ENCODE assay signal across 11 mouse cellular contexts in genomic region chr9:109040906-109041305, GRCm38 (mm10). TPM values are rescaled to one million over a fixed set of nuclear protein-coding genes. Genes with fewer than 3 reads are reported as not detected.
DNase-seq lines count a peak whose midpoint lies in the region; ATAC-seq and TF ChIP-seq lines count a peak whose summit lies in the region.
"Had no signal": no experiment of that assay in that cellular context is flagged by ENCODE, and none has a peak within 500 bp of the region (broad histone marks: within the 10 kb centered on the region; RNA-seq: fewer than 3 reads in every experiment).

No protein-coding gene starts in this region.

- TF ChIP-seq EP300 in liver, postnatal 0 days (IDR thresholded peaks at IDR 0.05; ENCODE audit: low read depth): no peak

- no peak for TF ChIP-seq CTCF in liver, postnatal 0 days (IDR thresholded peaks at IDR 0.05; ENCODE audit: low read depth)

- peak; percentile 43; the same call in 1 of the 2 replicates for ATAC-seq in liver, embryonic 11.5 days (replicated peaks; ENCODE audit: low FRiP score)
- 0 out of 2 replicates have a peak, but pooled peaks have one; percentile 16 for ATAC-seq in liver, postnatal 0 days
- peak; percentile 87 for ATAC-seq in stomach, embryonic 16.5 days (ENCODE audit: insufficient read depth, low FRiP score)
- ATAC-seq in monocyte, adult 5-6 weeks (replicated peaks; ENCODE audit: insufficient number of reproducible peaks, low FRiP score, low TSS enrichment, poor library complexity, severe bottlenecking): no peak
- ATAC-seq: inflammation-experienced regulatory T-cells, adult 6 months; midbrain, embryonic 16.5 days had no signal

- H3K27ac ChIP-seq in liver, embryonic 11.5 days (ENCODE audit: low read depth, low read length): no peak overlapping the region
- H3K27ac ChIP-seq in liver, postnatal 0 days (ENCODE audit: low read depth): no peak overlapping the region
- peak overlapping the region; percentile 66 for H3K27ac ChIP-seq in stomach, embryonic 16.5 days (ENCODE audit: low read length)
- no peak overlapping the region for H3K27ac ChIP-seq in forebrain, embryonic 10.5 days
- H3K27ac ChIP-seq: limb, embryonic 12.5 days had no signal

- peaks cover 17% of the 10 kb centered on the region for H3K4me1 ChIP-seq in liver, embryonic 11.5 days (replicated peaks; ENCODE audit: control insufficient read depth, insufficient read depth, low read length)
- H3K4me1 ChIP-seq in liver, postnatal 0 days (ENCODE audit: insufficient read depth): peaks cover 24% of the 10 kb centered on the region
- H3K4me1 ChIP-seq in stomach, embryonic 16.5 days (ENCODE audit: control insufficient read depth, insufficient read depth, low read length): peaks cover 17% of the 10 kb centered on the region
- peaks cover 30% of the 10 kb centered on the region for H3K4me1 ChIP-seq in forebrain, embryonic 10.5 days

- no peak overlapping the region for H3K9ac ChIP-seq in liver, embryonic 11.5 days (ENCODE audit: low read depth, low read length)
- H3K9ac ChIP-seq in liver, postnatal 0 days (replicated peaks): no peak overlapping the region
- H3K9ac ChIP-seq in stomach, embryonic 16.5 days (ENCODE audit: low read length): peak overlapping the region; percentile 37
- H3K9ac ChIP-seq: limb, embryonic 12.5 days had no signal

- H3K4me3 ChIP-seq in liver, embryonic 11.5 days (ENCODE audit: low read depth, low read length): no peak overlapping the region
- no peak overlapping the region for H3K4me3 ChIP-seq in liver, postnatal 0 days (ENCODE audit: low read depth, low read length)
- H3K4me3 ChIP-seq in stomach, embryonic 16.5 days (replicated peaks; ENCODE audit: low read length): peak overlapping the region; percentile 10; the same call in 1 of the 2 replicates
- no peak overlapping the region for H3K4me3 ChIP-seq in forebrain, embryonic 10.5 days
- H3K4me3 ChIP-seq: limb, embryonic 12.5 days had no signal

- peak; percentile 21 for DNase-seq in cerebellum, adult 9-11 months
- no peak for DNase-seq in cerebellum, postnatal 14 days
- DNase-seq in liver, embryonic 11.5 days (ENCODE audit: low spot score): no peak
- DNase-seq in liver: no peak
- DNase-seq in liver, postnatal 0 days: no peak
- DNase-seq in forebrain, embryonic 10.5 days (ENCODE audit: extremely low spot score, low spot score): no peak

- no peak overlapping the region for H3K4me2 ChIP-seq in liver, embryonic 11.5 days
- peak overlapping the region; percentile 69 for H3K4me2 ChIP-seq in liver, postnatal 0 days (ENCODE audit: low read depth, low read length)
- H3K4me2 ChIP-seq in stomach, embryonic 16.5 days (ENCODE audit: low read depth, low read length): peak overlapping the region; percentile 71
- H3K4me2 ChIP-seq: limb, embryonic 12.5 days had no signal

- H3K36me3 ChIP-seq in liver, embryonic 11.5 days (ENCODE audit: control insufficient read depth, insufficient read depth, low read length): no peaks in the 10 kb centered on the region
- no peaks in the 10 kb centered on the region for H3K36me3 ChIP-seq in liver, postnatal 0 days (replicated peaks; ENCODE audit: insufficient read depth, low read length)
- H3K36me3 ChIP-seq in stomach, embryonic 16.5 days (ENCODE audit: control insufficient read depth, insufficient read depth, low read length): no peaks in the 10 kb centered on the region
- no peaks in the 10 kb centered on the region for H3K36me3 ChIP-seq in forebrain, embryonic 10.5 days (replicated peaks)

- 42% methylated on average over 6 of the region's 6 CpGs for WGBS in liver, embryonic 11.5 days
- 50% methylated on average over 6 of the region's 6 CpGs for WGBS in liver, postnatal 0 days (ENCODE audit: insufficient replicate concordance)
- 48% methylated on average over 6 of the region's 6 CpGs for WGBS in stomach, embryonic 16.5 days
- WGBS in forebrain, embryonic 10.5 days: 71% methylated on average over 6 of the region's 6 CpGs

- H3K27me3 ChIP-seq in liver, embryonic 11.5 days (replicated peaks; ENCODE audit: control insufficient read depth, insufficient read depth, low read length): no peaks in the 10 kb centered on the region
- no peaks in the 10 kb centered on the region for H3K27me3 ChIP-seq in liver, postnatal 0 days (ENCODE audit: insufficient read depth, low read length)
- H3K27me3 ChIP-seq in stomach, embryonic 16.5 days (ENCODE audit: control insufficient read depth, insufficient read depth, low read length): no peaks in the 10 kb centered on the region
- H3K27me3 ChIP-seq in forebrain, embryonic 10.5 days (ENCODE audit: poor library complexity, severe bottlenecking): peaks cover 14% of the 10 kb centered on the region
- H3K27me3 ChIP-seq: limb, embryonic 12.5 days had no signal

- H3K9me3 ChIP-seq in liver, embryonic 11.5 days (ENCODE audit: control insufficient read depth, low read length): no peaks in the 10 kb centered on the region
- H3K9me3 ChIP-seq in liver, postnatal 0 days (ENCODE audit: low read length): no peaks in the 10 kb centered on the region
- no peaks in the 10 kb centered on the region for H3K9me3 ChIP-seq in stomach, embryonic 16.5 days (replicated peaks; ENCODE audit: control insufficient read depth, low read length)
- H3K9me3 ChIP-seq in forebrain, embryonic 10.5 days: no peaks in the 10 kb centered on the region
- H3K9me3 ChIP-seq: limb, embryonic 12.5 days had no signal

RNA-seq across cellular contexts. Expression of gene Shisa5, which starts 2.5 kb away (rescaled TPM):
- polyA plus RNA-seq in liver, embryonic 11.5 days (2014; fragmentation: Nextera tagmentation; extraction: Ambion mirVana): 33.7 and 34.3 TPM in 2 replicates
- 34.1 and 35.0 TPM in 2 replicates for polyA plus RNA-seq in liver, postnatal 0 days (2015; fragmentation: Nextera tagmentation; extraction: Ambion mirVana)
- polyA plus RNA-seq in stomach, embryonic 16.5 days (2015; fragmentation: Nextera tagmentation; extraction: Ambion mirVana): 132 and 161 TPM in 2 replicates
- 523 to 1,277 TPM (median 526 TPM) in 3 replicates for total RNA-seq in monocyte, adult 5-6 weeks (2017)
- polyA plus RNA-seq in forebrain, embryonic 10.5 days (2016; fragmentation: Nextera tagmentation; extraction: Ambion mirVana): 29.7 and 31.5 TPM in 2 replicates

RNA-seq across cellular contexts. Expression of gene Trex1, which starts 18.6 kb away (rescaled TPM):
- 8.9 and 9.7 TPM in 2 replicates for polyA plus RNA-seq in liver, embryonic 11.5 days (2014; fragmentation: Nextera tagmentation; extraction: Ambion mirVana)
- 13.3 and 14.3 TPM in 2 replicates for polyA plus RNA-seq in liver, postnatal 0 days (2015; fragmentation: Nextera tagmentation; extraction: Ambion mirVana)
- 13.7 and 15.7 TPM in 2 replicates for polyA plus RNA-seq in stomach, embryonic 16.5 days (2015; fragmentation: Nextera tagmentation; extraction: Ambion mirVana)
- total RNA-seq in monocyte, adult 5-6 weeks (2017): 47.4 to 94.7 TPM (median 64.7 TPM) in 3 replicates
- 7.6 and 9.1 TPM in 2 replicates for polyA plus RNA-seq in forebrain, embryonic 10.5 days (2016; fragmentation: Nextera tagmentation; extraction: Ambion mirVana)

RNA-seq across cellular contexts. Expression of gene Atrip, which starts 33.0 kb away (rescaled TPM):
- polyA plus RNA-seq in liver, embryonic 11.5 days (2014; fragmentation: Nextera tagmentation; extraction: Ambion mirVana): 24.3 and 28.9 TPM in 2 replicates
- polyA plus RNA-seq in liver, postnatal 0 days (2015; fragmentation: Nextera tagmentation; extraction: Ambion mirVana): 6.1 and 6.7 TPM in 2 replicates
- polyA plus RNA-seq in stomach, embryonic 16.5 days (2015; fragmentation: Nextera tagmentation; extraction: Ambion mirVana): 23.1 and 23.4 TPM in 2 replicates
- total RNA-seq in monocyte, adult 5-6 weeks (2017): 11.1 to 17.6 TPM (median 15.7 TPM) in 3 replicates
- polyA plus RNA-seq in forebrain, embryonic 10.5 days (2016; fragmentation: Nextera tagmentation; extraction: Ambion mirVana): 34.9 and 35.0 TPM in 2 replicates

RNA-seq across cellular contexts. Expression of gene Ccdc51, which starts 41.4 kb away (rescaled TPM):
- 21.9 TPM in 2 replicates for polyA plus RNA-seq in liver, embryonic 11.5 days (2014; fragmentation: Nextera tagmentation; extraction: Ambion mirVana)
- 8.9 and 9.1 TPM in 2 replicates for polyA plus RNA-seq in liver, postnatal 0 days (2015; fragmentation: Nextera tagmentation; extraction: Ambion mirVana)
- polyA plus RNA-seq in stomach, embryonic 16.5 days (2015; fragmentation: Nextera tagmentation; extraction: Ambion mirVana): 15.8 and 17.3 TPM in 2 replicates
- 3.6 to 10.0 TPM (median 9.5 TPM) in 3 replicates for total RNA-seq in monocyte, adult 5-6 weeks (2017)
- polyA plus RNA-seq in forebrain, embryonic 10.5 days (2016; fragmentation: Nextera tagmentation; extraction: Ambion mirVana): 13.3 and 14.7 TPM in 2 replicates

RNA-seq across cellular contexts. Expression of gene Tma7, which starts 41.5 kb away (rescaled TPM):
- 716 and 742 TPM in 2 replicates for polyA plus RNA-seq in liver, embryonic 11.5 days (2014; fragmentation: Nextera tagmentation; extraction: Ambion mirVana)
- polyA plus RNA-seq in liver, postnatal 0 days (2015; fragmentation: Nextera tagmentation; extraction: Ambion mirVana): 283 and 284 TPM in 2 replicates
- polyA plus RNA-seq in stomach, embryonic 16.5 days (2015; fragmentation: Nextera tagmentation; extraction: Ambion mirVana): 495 and 585 TPM in 2 replicates
- 155 to 237 TPM (median 205 TPM) in 3 replicates for total RNA-seq in monocyte, adult 5-6 weeks (2017)
- polyA plus RNA-seq in forebrain, embryonic 10.5 days (2016; fragmentation: Nextera tagmentation; extraction: Ambion mirVana): 793 and 804 TPM in 2 replicates
